Mouse (Mus musculus): ENCODE measurements at regions not wholly inside any gene's neighbourhood (a gene's known extent, or its start where the extent isn't known, plus 50 kb on each side); places are given as distances from the start of the nearest gene placed in this dataset.

GRCm38 (mm10) chr7:75398904-75399724 lies 56.2 kb upstream of the Akap13 start:
- DNase-seq (ENCODE audit: low spot score): peak; percentile 85

DNA sequence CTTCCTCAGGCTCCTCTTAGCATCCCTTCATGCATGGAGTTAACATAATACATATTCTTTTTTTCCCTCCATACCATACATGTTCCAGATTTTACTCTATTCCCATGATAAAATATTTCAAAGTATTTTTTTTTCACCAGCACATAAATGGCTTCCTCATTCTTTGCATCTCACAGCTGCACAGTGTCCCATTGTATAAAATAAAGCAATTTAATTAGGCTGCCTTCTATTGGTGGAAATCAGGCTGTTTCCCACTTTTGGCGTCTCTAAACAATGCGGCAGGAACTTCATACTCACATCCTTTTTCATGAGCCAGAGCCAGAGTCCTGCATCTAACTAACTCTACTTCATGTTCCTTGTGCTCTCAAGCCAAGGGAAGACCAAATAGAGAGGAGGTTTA lies 54.9 kb upstream of the Akap13 start:
- DNase-seq (ENCODE audit: low spot score): no peak

GRCm38 (mm10) chr7:75404955-75405354 lies 50.4 kb upstream of the Akap13 start:
- no peak for DNase-seq (ENCODE audit: low spot score)

All from heart, adult 8-10 months (tissue).